Mouse (Mus musculus): ENCODE results near the gene Sox5. TPM values are rescaled to one million over a fixed set of nuclear protein-coding genes. Genes with fewer than 3 reads are reported as not detected.

The Sox5 gene
- polyA plus RNA-seq, 1 experiment from 2014 or later: 55.3 TPM

- Histone ChIP-seq H3K9ac (no peak overlapping the region), H3K36me3 (no peaks in the 10 kb centered on the region), H3K4me1 (peaks cover 8% of the 10 kb centered on the region), H3K27me3 (no peaks in the 10 kb centered on the region), H3K9me3 (no peaks in the 10 kb centered on the region), H3K27ac (no peak overlapping the region), H3K4me2 (replicated peaks) (no peak overlapping the region), H3K4me3 (no peak overlapping the region)
- WGBS: 50% methylated on average over 2 of the region's 2 CpGs
- no peak for ATAC-seq (ENCODE audit: insufficient number of reproducible peaks, insufficient read depth, low FRiP score, low TSS enrichment)
Measured at GRCm38 (mm10) chr6:144769060-144769459, 12.7 kb downstream of the Sox5 start.

GRCm38 (mm10) chr6:144761902-144762301 lies 19.9 kb downstream of the Sox5 start:
- no peak overlapping the region for H3K4me3 ChIP-seq

GRCm38 (mm10) chr6:144759193-144759592 lies 22.6 kb downstream of the Sox5 start:
- no peak for ATAC-seq (ENCODE audit: insufficient number of reproducible peaks, insufficient read depth, low FRiP score, low TSS enrichment)
- no peak overlapping the region for H3K27ac ChIP-seq
- no peaks in the 10 kb centered on the region; the same call in 1 of the 2 replicates for H3K27me3 ChIP-seq
- no peak overlapping the region for H3K4me2 ChIP-seq (replicated peaks)
- no peaks in the 10 kb centered on the region for H3K9me3 ChIP-seq
- H3K36me3 ChIP-seq: no peaks in the 10 kb centered on the region
- 33% methylated on average over 8 of the region's 8 CpGs for WGBS
- H3K4me1 ChIP-seq: peaks cover 13% of the 10 kb centered on the region; the same call in 1 of the 2 replicates
- H3K4me3 ChIP-seq: no peak overlapping the region
- no peak overlapping the region for H3K9ac ChIP-seq

More at GRCm38 (mm10) chr6:144761902-144762301, 19.9 kb downstream of the Sox5 start:
- no peak for ATAC-seq (ENCODE audit: insufficient number of reproducible peaks, insufficient read depth, low FRiP score, low TSS enrichment)
- Histone ChIP-seq H3K9me3 (no peaks in the 10 kb centered on the region), H3K36me3 (no peaks in the 10 kb centered on the region), H3K9ac (no peak overlapping the region), H3K27me3 (no peaks in the 10 kb centered on the region; the same call in 1 of the 2 replicates), H3K4me2 (replicated peaks) (no peak overlapping the region), H3K4me1 (peaks cover 10% of the 10 kb centered on the region; the same call in 1 of the 2 replicates), H3K27ac (no peak overlapping the region)
- WGBS: 48% methylated on average over 12 of the region's 12 CpGs

DNA sequence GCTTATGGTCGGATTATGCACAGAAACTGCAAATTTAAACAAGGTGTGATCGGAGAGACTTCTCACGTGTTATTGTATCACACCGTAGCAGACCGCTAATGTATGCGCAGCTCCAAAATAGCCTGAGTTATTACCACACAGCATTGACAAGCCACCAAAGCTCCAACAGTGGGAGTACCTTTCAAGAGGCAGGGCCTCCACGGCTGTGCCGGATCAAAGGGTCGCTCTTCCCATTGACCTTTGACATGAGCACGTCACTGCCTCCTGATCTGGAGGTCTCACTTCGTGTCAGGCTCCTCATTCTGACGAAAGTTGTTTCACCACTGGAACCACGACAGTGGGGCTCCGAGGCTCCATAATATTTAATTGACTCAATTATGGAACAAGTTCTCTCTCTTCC lies 24.4 kb downstream of the Sox5 start:
- ATAC-seq (ENCODE audit: insufficient number of reproducible peaks, insufficient read depth, low FRiP score, low TSS enrichment): no peak
- Histone ChIP-seq H3K4me3 (no peak overlapping the region), H3K27ac (no peak overlapping the region), H3K4me1 (peaks cover 23% of the 10 kb centered on the region), H3K27me3 (no peaks in the 10 kb centered on the region; the same call in 1 of the 2 replicates), H3K4me2 (replicated peaks) (no peak overlapping the region), H3K9me3 (no peaks in the 10 kb centered on the region), H3K36me3 (no peaks in the 10 kb centered on the region), H3K9ac (no peak overlapping the region)
- WGBS: 36% methylated on average over 14 of the region's 14 CpGs

- no peak overlapping the region for H3K4me2 ChIP-seq (replicated peaks)
- no peak overlapping the region for H3K9ac ChIP-seq
- peaks cover 23% of the 10 kb centered on the region for H3K4me1 ChIP-seq
- H3K9me3 ChIP-seq: no peaks in the 10 kb centered on the region
- H3K27ac ChIP-seq: no peak overlapping the region
- no peaks in the 10 kb centered on the region; the same call in 1 of the 2 replicates for H3K27me3 ChIP-seq
- 94% methylated on average over 14 of the region's 14 CpGs for WGBS
- no peak for ATAC-seq (ENCODE audit: insufficient number of reproducible peaks, insufficient read depth, low FRiP score, low TSS enrichment)
- H3K4me3 ChIP-seq: no peak overlapping the region
- H3K36me3 ChIP-seq: no peaks in the 10 kb centered on the region
Measured at GRCm38 (mm10) chr6:144756444-144756843, 25.3 kb downstream of the Sox5 start.

GRCm38 (mm10) chr6:144755304-144755703 lies 26.5 kb downstream of the Sox5 start:
- no peak overlapping the region for H3K27ac ChIP-seq
- 85% methylated on average over 4 of the region's 4 CpGs for WGBS

DNA sequence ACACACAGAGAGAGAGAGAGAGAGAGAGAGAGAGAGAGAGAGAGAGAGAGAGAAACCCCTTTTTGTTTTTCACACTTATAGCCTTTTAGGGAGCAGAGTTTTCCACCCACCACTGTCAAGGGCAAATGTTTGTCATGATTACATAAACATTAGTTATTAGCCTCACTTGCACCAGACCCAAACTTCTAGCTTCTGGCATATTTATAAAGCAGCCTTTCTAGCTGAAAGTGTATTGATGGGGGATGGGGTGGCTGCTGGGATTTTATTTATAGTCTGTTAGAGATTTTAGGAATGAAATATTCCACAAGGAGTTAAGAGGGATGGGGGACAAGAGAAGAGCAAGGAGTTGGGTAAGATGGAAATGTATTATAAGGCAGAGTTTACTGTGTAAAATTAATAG lies 27.4 kb downstream of the Sox5 start:
- no peak overlapping the region for H3K27ac ChIP-seq
- H3K4me1 ChIP-seq: peaks cover 21% of the 10 kb centered on the region
- H3K27me3 ChIP-seq: peaks cover 3% of the 10 kb centered on the region; the same call in 1 of the 2 replicates
- no peak for ATAC-seq (ENCODE audit: insufficient number of reproducible peaks, insufficient read depth, low FRiP score, low TSS enrichment)
- no peak overlapping the region for H3K4me3 ChIP-seq
- no peaks in the 10 kb centered on the region for H3K9me3 ChIP-seq
- no peaks in the 10 kb centered on the region for H3K36me3 ChIP-seq
- no peak overlapping the region for H3K4me2 ChIP-seq (replicated peaks)
- H3K9ac ChIP-seq: no peak overlapping the region

More at GRCm38 (mm10) chr6:144755304-144755703, 26.5 kb downstream of the Sox5 start:
- Histone ChIP-seq H3K4me1 (peaks cover 23% of the 10 kb centered on the region), H3K9ac (no peak overlapping the region), H3K4me2 (replicated peaks) (no peak overlapping the region), H3K4me3 (no peak overlapping the region), H3K9me3 (no peaks in the 10 kb centered on the region), H3K36me3 (no peaks in the 10 kb centered on the region), H3K27me3 (peaks cover under 1% of the 10 kb centered on the region; the same call in 1 of the 2 replicates)
- no peak for ATAC-seq (ENCODE audit: insufficient number of reproducible peaks, insufficient read depth, low FRiP score, low TSS enrichment)

DNA sequence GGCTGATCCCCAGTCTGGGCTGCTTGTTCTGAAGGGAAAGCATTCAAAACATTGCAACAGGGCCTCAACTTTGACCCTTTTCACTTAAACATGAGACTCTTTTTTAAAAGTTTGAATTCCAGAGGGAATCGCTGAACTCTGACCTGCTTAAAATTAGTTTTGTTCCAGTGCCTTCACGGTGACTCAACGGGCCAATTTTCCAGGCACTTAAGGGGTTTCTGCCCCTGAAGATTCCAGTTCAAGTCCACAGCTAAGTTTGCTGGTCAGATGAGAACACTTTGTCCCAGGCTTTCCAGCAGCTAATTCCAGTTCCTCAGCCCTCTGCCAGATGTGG lies 27.8 kb downstream of the Sox5 start:
- Histone ChIP-seq H3K27ac (no peak overlapping the region), H3K36me3 (no peaks in the 10 kb centered on the region), H3K4me1 (peaks cover 19% of the 10 kb centered on the region), H3K4me3 (no peak overlapping the region), H3K27me3 (peaks cover 3% of the 10 kb centered on the region; the same call in 1 of the 2 replicates), H3K4me2 (replicated peaks) (no peak overlapping the region), H3K9me3 (no peaks in the 10 kb centered on the region), H3K9ac (no peak overlapping the region)
- 12% methylated on average over 3 of the region's 3 CpGs for WGBS
- ATAC-seq (ENCODE audit: insufficient number of reproducible peaks, insufficient read depth, low FRiP score, low TSS enrichment): no peak

DNA sequence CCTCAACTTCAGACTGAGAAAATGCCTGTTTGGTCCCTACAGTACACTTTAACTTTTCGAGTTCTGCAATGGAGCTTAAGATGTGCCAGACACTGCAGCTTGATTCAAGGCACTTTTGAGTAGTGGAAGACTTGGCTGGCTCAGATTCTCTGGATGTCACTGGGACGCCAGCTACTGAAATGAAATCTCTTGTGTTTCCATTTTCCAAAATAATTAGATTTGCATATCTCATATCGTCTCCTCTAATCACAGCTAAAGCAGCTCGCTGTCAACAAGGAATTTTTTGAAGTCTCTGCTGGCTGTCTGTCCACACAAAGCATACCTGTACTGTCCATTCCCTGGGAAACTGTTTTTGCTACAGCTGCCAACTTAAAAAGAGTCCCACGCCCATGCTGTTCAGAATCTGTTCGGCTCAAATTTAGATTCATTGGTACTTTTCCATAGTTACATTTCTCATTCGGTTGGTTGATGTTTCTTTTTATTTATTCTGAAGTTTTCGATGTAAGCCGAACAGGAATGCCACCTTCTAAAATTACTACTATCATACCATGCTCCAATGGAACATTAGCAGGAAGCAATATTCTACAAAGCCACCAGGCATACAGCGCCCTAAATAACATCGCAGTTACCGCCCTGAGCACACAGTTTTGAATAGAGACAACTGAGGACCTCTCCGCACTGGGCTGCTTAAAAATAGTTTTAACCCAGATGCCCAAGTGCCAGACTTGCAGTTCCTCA lies 28.4 kb downstream of the Sox5 start:
- Histone ChIP-seq H3K9me3 (no peaks in the 10 kb centered on the region), H3K4me2 (replicated peaks) (no peak overlapping the region), H3K9ac (no peak overlapping the region), H3K4me1 (peaks cover 16% of the 10 kb centered on the region), H3K27me3 (0 out of 2 replicates have a peak, but pooled peaks cover 3% of the 10 kb centered on the region), H3K27ac (no peak overlapping the region), H3K36me3 (no peaks in the 10 kb centered on the region), H3K4me3 (no peak overlapping the region)
- ATAC-seq (ENCODE audit: insufficient number of reproducible peaks, insufficient read depth, low FRiP score, low TSS enrichment): no peak
- WGBS: 52% methylated on average over 13 of the region's 13 CpGs

GRCm38 (mm10) chr6:144751581-144751980 lies 30.2 kb downstream of the Sox5 start:
- WGBS: 86% methylated on average over 4 of the region's 4 CpGs

GRCm38 (mm10) chr6:144750197-144750596 lies 31.6 kb downstream of the Sox5 start:
- 51% methylated on average over 7 of the region's 7 CpGs for WGBS
- H3K9me3 ChIP-seq: no peaks in the 10 kb centered on the region
- H3K4me1 ChIP-seq: peaks cover 12% of the 10 kb centered on the region
- ATAC-seq (ENCODE audit: insufficient number of reproducible peaks, insufficient read depth, low FRiP score, low TSS enrichment): no peak
- 0 out of 2 replicates have a peak, but pooled peaks cover 3% of the 10 kb centered on the region for H3K27me3 ChIP-seq
- H3K4me2 ChIP-seq (replicated peaks): no peak overlapping the region
- H3K4me3 ChIP-seq: no peak overlapping the region
- no peaks in the 10 kb centered on the region for H3K36me3 ChIP-seq
- no peak overlapping the region for H3K9ac ChIP-seq
- no peak overlapping the region for H3K27ac ChIP-seq

More at GRCm38 (mm10) chr6:144751581-144751980, 30.2 kb downstream of the Sox5 start:
- no peak for ATAC-seq (ENCODE audit: insufficient number of reproducible peaks, insufficient read depth, low FRiP score, low TSS enrichment)
- Histone ChIP-seq H3K4me3 (no peak overlapping the region), H3K27ac (no peak overlapping the region), H3K27me3 (0 out of 2 replicates have a peak, but pooled peaks cover 3% of the 10 kb centered on the region), H3K4me1 (peaks cover 12% of the 10 kb centered on the region), H3K4me2 (replicated peaks) (no peak overlapping the region), H3K36me3 (no peaks in the 10 kb centered on the region), H3K9me3 (no peaks in the 10 kb centered on the region), H3K9ac (no peak overlapping the region)

DNA sequence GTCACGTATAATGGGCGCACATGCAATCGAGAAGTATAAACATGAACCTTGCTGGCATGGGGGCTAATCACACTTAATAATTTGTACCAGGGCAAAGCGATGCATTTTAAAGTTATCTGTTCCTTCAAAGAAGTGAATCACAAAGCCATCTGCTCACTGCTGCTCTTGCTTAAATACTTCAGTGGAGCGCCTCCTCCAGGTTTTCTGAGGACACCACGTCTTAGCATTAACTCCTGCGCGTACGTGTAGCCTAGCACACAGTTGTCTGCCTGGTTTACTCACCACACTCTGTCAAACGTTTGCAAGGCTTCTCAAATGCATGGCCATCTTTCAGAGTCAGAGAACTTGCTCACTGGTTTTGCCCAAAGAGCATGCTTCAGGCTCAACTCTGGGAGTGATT lies 35.3 kb downstream of the Sox5 start:
- Histone ChIP-seq H3K4me2 (replicated peaks) (no peak overlapping the region), H3K27ac (no peak overlapping the region), H3K9ac (no peak overlapping the region), H3K4me1 (peaks cover 3% of the 10 kb centered on the region; the same call in 1 of the 2 replicates), H3K9me3 (no peaks in the 10 kb centered on the region), H3K36me3 (no peaks in the 10 kb centered on the region), H3K27me3 (0 out of 2 replicates have a peak, but pooled peaks cover 3% of the 10 kb centered on the region), H3K4me3 (no peak overlapping the region)
- 92% methylated on average over 10 of the region's 10 CpGs for WGBS
- ATAC-seq (ENCODE audit: insufficient number of reproducible peaks, insufficient read depth, low FRiP score, low TSS enrichment): no peak

Data from embryonic facial prominence, embryonic 12.5 days (tissue).